Mouse (Mus musculus): ENCODE results near the gene Kmt2e. TPM values are rescaled to one million over a fixed set of nuclear protein-coding genes. Genes with fewer than 3 reads are reported as not detected.

Gene Kmt2e
- polyA plus RNA-seq, 1 experiment from 2014 or later = 206 TPM

DNA sequence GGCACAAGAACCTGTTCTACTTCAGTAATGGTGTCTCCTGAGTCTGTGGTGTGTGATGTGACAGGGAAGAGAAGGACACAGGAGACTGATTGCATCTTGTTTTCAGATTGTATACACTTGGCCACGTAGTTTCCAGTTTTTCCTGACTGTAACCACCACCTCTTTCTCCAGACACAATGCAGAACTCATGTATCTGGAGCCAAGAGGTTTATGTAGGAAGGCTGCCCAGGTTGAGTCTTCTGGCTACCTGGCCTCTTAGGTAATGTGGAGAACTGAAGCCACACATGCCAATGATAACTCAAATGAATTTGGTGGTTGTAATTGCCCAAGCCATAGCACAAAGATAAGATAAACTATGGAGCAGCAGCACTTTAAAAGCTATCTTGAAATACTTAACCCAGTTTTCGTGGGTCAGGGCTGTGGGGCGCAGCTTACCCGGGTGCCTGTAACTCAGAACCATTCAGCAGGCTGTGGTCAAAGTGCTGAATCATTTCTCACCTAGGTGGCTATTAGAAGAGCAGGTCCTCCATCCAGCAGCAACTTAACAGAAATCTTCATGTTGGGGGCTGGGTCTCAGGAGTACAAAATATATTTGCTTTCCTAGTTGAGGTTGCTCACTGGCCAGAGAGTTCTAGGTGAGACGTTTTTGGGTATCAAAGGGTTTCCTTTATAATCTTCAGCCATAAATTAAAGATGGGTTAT, 21.8 kb upstream of the Kmt2e start:
- Histone ChIP-seq H3K4me1 (peaks cover 49% of the 10 kb centered on the region), H3K36me3 (peaks cover 8% of the 10 kb centered on the region; the same call in 1 of the 2 replicates), H3K9ac (replicated peaks) (no peak overlapping the region), H3K4me2 (replicated peaks) (no peak overlapping the region), H3K9me3 (no peaks in the 10 kb centered on the region), H3K27me3 (no peaks in the 10 kb centered on the region), H3K4me3 (no peak overlapping the region), H3K27ac (replicated peaks) (no peak overlapping the region)
- no peak for ATAC-seq (replicated peaks)
- 87% methylated on average over 5 of the region's 5 CpGs for WGBS

DNA sequence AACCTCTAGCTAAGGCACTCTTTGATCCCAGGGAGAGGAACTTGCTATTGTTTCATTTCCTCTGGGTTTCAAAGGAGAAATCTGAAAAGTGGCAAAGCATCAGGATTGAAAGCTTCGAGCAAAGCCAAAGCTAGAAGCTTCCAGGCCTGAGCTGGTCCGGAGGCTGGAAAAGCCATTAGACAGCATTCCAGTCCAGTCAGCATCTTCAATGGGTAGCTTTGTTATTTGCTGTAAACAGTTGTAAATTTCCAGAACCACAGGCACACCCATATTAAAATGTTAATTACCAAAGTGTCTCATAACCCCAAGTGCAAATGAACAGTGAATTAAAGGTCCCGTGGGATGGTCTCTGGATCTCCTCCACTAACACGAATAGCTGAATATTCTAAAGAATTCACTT, 21.2 kb upstream of the Kmt2e start:
- Histone ChIP-seq H3K4me2 (replicated peaks) (no peak overlapping the region), H3K36me3 (peaks cover 8% of the 10 kb centered on the region; the same call in 1 of the 2 replicates), H3K9me3 (no peaks in the 10 kb centered on the region), H3K4me3 (no peak overlapping the region), H3K27me3 (no peaks in the 10 kb centered on the region), H3K27ac (replicated peaks) (peak overlapping the region; percentile 77), H3K4me1 (peaks cover 56% of the 10 kb centered on the region), H3K9ac (replicated peaks) (no peak overlapping the region)
- ATAC-seq (replicated peaks) = no peak
- 20% methylated on average over 4 of the region's 4 CpGs for WGBS

DNA sequence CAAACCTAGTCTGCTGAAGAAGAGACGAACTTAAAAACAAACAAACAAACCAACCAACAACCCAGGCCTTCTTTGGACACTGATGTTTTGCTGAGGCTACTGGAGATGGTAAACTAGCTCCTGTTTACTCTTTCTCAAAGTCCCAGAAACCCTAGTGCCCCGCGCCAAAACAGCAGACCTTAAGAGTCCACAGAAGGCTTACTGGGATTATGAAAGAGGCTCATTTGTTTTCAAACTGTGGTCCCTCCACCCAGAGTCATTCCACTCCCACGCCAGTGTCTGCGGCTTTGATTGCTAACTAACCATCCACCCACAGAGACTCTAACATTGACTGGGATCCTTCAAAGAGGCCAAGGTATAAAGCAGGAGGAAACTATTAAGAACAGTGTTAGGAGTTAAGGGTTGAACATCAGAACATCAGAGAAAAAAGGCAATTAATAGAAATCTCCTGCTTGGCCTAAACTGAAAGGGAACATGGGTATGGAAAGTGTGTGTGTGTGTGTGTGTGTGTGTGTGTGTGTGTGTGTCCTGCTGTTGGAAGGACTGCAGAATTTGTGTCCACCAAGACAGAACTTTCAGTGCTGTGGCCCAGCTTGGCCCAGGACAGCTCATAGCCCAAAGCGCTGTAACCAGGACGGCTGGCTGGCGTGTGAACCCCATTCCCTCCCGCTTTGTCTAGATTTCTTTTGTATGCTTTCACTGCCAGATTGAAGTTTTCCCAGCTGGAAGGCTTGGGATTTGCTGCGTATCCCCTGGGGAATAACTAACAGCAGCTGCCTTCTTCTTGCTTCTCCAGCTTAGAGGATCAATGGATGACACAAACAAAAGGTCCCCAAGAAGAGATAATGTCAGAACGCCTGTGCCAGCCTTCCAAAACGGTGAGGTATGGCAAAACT, 20.4 kb upstream of the Kmt2e start:
- H3K9me3 ChIP-seq = no peaks in the 10 kb centered on the region
- peaks cover 8% of the 10 kb centered on the region; the same call in 1 of the 2 replicates for H3K36me3 ChIP-seq
- peaks cover 62% of the 10 kb centered on the region for H3K4me1 ChIP-seq
- H3K9ac ChIP-seq (replicated peaks) = peak overlapping the region; percentile 11; the same call in 1 of the 2 replicates
- no peak overlapping the region for H3K4me3 ChIP-seq
- 10% methylated on average over 12 of the region's 12 CpGs for WGBS
- H3K27ac ChIP-seq (replicated peaks) = peak overlapping the region; percentile 77
- H3K4me2 ChIP-seq (replicated peaks) = no peak overlapping the region
- H3K27me3 ChIP-seq = no peaks in the 10 kb centered on the region
- 0 out of 2 replicates have a peak, but pooled peaks have one; percentile 17 for ATAC-seq (replicated peaks)

DNA sequence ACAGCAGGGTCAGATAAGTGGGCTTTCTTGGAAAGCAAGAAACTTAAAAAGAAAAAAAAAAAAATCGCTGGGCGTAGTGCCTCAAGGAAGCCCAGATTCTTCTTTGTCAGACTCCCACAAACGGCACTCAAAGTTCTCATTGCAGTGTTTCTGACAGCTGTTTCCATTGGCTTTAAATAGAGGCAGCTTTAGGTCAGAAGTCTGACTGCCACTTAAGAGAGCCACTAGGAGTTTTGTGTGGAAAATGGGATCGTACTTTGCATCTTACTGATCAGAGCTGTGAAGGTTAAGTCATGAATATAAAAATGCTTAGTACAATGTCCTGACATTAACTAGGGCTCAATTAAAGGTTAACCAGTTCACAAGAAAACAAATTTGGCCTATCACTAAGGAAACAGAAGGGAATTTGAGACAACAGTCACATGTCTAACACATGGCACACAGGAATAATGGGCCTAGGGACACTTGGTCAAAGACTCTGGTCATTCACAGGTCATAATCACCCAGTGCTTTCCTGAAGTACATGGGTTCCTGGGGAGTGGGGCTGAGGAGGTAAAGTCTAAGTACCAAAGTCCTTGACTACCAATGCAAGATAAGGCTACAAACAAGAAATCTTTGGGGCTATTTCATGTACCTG, 19.6 kb upstream of the Kmt2e start:
- H3K4me2 ChIP-seq (replicated peaks) = no peak overlapping the region
- no peak overlapping the region for H3K4me3 ChIP-seq

DNA sequence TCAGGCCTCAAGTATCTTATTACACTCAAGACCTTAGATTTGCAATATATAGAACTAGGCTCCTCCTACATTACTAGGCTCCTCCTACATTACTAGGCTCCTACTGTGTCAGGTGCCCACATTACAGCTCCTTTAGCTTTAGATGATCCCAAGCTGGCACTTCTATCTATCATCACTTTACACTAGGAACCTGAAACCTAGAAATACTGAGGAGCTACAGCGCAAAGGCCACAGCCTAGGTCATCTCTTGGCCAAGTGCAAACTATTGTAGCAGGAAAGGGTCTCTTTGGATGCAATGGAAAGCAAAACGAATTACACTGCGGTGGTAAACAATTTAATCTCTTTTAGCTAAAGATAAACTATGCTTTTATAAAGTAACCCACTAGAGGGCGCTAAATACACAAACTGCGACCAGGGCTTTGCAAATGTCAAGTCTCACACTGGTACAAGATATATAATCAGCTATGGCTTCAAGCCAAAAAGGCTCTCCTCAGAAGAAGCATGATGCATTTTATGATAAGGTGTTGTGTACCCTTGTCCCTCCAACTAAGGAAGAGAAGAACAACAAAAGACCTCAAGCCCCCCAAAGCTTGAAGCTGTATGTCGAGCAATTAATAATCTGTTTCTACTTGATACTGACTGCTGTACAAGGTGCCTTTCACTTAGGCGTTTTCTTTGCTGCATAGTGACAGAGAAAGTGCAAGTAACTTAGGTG, 18.5 kb upstream of the Kmt2e start:
- Histone ChIP-seq H3K36me3 (no peaks in the 10 kb centered on the region), H3K9me3 (no peaks in the 10 kb centered on the region), H3K27ac (replicated peaks) (peak overlapping the region; percentile 74), H3K27me3 (no peaks in the 10 kb centered on the region), H3K9ac (replicated peaks) (peak overlapping the region; percentile 17; the same call in 1 of the 2 replicates), H3K4me3 (no peak overlapping the region), H3K4me2 (replicated peaks) (peak overlapping the region; percentile 6; the same call in 1 of the 2 replicates), H3K4me1 (peaks cover 80% of the 10 kb centered on the region)
- peak; percentile 17 for ATAC-seq (replicated peaks)
- WGBS = 21% methylated on average over 7 of the region's 7 CpGs

More for the DNA sequence above, 19.6 kb upstream of the Kmt2e start:
- peaks cover 69% of the 10 kb centered on the region for H3K4me1 ChIP-seq
- no peaks in the 10 kb centered on the region for H3K9me3 ChIP-seq
- no peak for ATAC-seq (replicated peaks)
- peak overlapping the region; percentile 77 for H3K27ac ChIP-seq (replicated peaks)
- H3K9ac ChIP-seq (replicated peaks) = 0 out of 2 replicates have a peak overlapping the region, but pooled peaks have one; percentile 11
- peaks cover 4% of the 10 kb centered on the region; the same call in 1 of the 2 replicates for H3K36me3 ChIP-seq
- no peaks in the 10 kb centered on the region for H3K27me3 ChIP-seq
- WGBS = 2% methylated on average over 4 of the region's 4 CpGs

DNA sequence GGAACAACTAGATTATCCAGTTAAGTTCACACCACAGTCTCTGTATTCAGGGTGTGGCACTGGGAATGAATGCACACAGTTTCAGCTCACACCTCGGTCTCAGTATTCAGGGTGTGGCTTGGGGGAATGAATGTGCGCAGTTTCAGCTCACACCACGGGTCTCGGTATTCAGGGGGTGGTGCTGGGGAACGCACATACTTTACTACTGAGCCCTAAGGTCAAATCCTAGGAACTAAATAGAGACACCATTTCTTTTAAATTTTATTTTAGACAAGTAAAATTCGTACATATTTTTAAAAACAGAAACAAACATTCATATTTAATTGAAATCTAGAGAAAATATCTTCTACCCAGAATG, 18.0 kb upstream of the Kmt2e start:
- H3K36me3 ChIP-seq = no peaks in the 10 kb centered on the region
- H3K27me3 ChIP-seq = no peaks in the 10 kb centered on the region
- H3K4me2 ChIP-seq (replicated peaks) = peak overlapping the region; percentile 6; the same call in 1 of the 2 replicates
- peaks cover 82% of the 10 kb centered on the region for H3K4me1 ChIP-seq
- no peak overlapping the region for H3K9ac ChIP-seq (replicated peaks)
- H3K27ac ChIP-seq (replicated peaks) = peak overlapping the region; percentile 74
- no peaks in the 10 kb centered on the region for H3K9me3 ChIP-seq
- no peak overlapping the region for H3K4me3 ChIP-seq
- ATAC-seq (replicated peaks) = 0 out of 2 replicates have a peak, but pooled peaks have one; percentile 3
- whole genome bisulfite sequencing = 41% methylated on average over 6 of the region's 6 CpGs

DNA sequence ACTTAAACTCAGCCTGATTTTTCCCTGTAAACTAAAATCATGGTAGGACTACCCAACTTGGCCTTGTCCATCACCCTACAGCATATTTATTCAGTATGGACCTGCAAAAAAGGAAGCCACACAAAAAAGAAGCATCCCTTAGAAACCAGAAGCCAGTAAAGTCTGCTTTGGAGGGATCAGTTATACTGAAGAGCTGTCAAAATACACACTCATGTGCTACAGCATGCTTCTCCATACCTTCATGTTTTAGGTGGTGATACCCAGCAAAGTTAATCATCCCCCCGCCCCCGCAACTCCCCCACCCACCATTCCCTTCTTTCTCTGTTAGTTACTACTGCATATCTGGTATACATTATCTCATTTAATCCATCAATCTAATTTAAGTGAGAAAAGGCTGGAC, 16.5 kb upstream of the Kmt2e start:
- 66% methylated on average over 2 of the region's 2 CpGs for WGBS
- peak overlapping the region; percentile 94 for H3K27ac ChIP-seq (replicated peaks)
- ATAC-seq (replicated peaks) = no peak
- H3K9ac ChIP-seq (replicated peaks) = peak overlapping the region; percentile 59
- peaks cover 6% of the 10 kb centered on the region for H3K36me3 ChIP-seq
- peak overlapping the region; percentile 51 for H3K4me3 ChIP-seq
- H3K27me3 ChIP-seq = no peaks in the 10 kb centered on the region
- H3K4me1 ChIP-seq = peaks cover 80% of the 10 kb centered on the region
- peak overlapping the region; percentile 61 for H3K4me2 ChIP-seq (replicated peaks)
- H3K9me3 ChIP-seq = no peaks in the 10 kb centered on the region

DNA sequence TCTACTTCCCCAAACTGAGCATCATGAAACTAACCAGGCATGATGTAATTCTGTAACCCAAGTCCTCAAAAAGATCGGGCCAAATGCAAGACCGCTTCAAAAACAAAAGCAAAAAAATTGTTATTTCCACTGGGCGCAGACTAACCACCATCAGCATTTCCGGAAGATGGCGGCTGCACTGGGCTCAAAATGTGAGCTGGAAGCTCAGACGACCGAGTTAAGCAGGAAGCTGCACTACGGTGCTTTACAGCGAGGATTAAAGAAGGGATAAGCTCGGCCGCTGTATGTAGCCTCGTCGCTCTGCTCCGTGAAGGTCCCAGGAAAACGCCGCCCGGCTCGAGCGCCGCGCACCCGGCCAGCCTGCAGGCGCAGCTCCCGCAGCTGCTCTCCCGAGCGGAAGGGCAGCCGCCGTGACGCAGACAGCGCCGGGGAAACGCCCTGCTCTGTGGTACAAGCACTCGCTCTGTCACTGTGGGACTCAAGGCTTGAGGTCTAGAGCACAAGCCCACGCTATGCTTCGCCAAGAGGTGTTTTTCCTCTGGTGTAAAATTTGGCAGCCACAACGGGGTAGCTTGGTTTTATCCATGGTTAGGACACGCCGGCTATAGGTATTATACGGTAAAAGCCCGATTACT, 16.0 kb upstream of the Kmt2e start:
- Histone ChIP-seq H3K4me1 (peaks cover 75% of the 10 kb centered on the region), H3K36me3 (peaks cover 9% of the 10 kb centered on the region), H3K9ac (replicated peaks) (peak overlapping the region; percentile 59), H3K27me3 (no peaks in the 10 kb centered on the region), H3K27ac (replicated peaks) (peak overlapping the region; percentile 94), H3K9me3 (no peaks in the 10 kb centered on the region), H3K4me2 (replicated peaks) (peak overlapping the region; percentile 61), H3K4me3 (peak overlapping the region; percentile 51)
- ATAC-seq (replicated peaks) = peak; percentile 87
- under 1% methylated on average over 40 of the region's 40 CpGs for WGBS

DNA sequence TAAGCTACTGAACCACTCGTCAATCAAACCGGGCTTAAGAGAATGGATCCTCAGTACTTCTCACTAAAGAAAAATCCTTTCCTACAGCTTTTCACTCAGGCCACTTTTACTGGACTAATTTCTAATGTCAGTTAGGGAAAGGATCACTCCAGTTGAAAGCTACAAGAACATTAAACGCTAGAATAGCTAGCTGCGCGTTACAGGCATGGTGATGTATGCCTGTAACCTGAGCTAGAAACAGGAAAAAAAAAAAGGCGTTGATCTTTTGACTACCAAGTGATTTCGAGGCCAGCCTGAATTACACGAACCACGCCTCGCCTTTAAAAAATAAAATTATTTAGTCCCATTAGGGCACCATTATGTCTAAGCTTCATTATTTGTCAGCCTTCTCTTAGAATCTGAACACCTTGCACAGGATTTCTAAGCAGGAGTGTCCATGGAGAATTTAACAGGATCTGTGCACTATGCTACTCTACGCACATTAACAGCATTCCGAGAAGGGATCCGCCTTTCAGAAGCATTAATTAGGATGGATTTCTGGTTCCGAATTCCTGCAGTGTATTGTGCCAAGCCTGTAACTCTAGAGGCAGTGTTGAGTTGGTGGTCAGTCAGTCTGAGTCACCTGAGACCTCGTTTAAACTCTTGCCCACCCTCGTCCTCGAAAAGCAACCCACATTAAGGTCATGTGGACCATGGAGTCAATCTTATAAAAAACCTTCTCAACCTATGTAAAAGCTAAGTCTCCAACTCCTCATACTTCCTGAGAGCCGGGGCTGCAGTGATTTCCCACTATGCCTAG, 15.2 kb upstream of the Kmt2e start:
- H3K27me3 ChIP-seq = no peaks in the 10 kb centered on the region
- H3K4me2 ChIP-seq (replicated peaks) = peak overlapping the region; percentile 61
- peaks cover 11% of the 10 kb centered on the region for H3K36me3 ChIP-seq
- H3K4me1 ChIP-seq = peaks cover 68% of the 10 kb centered on the region
- peak overlapping the region; percentile 94 for H3K27ac ChIP-seq (replicated peaks)
- ATAC-seq (replicated peaks) = no peak
- peak overlapping the region; percentile 51 for H3K4me3 ChIP-seq
- peak overlapping the region; percentile 59 for H3K9ac ChIP-seq (replicated peaks)
- no peaks in the 10 kb centered on the region for H3K9me3 ChIP-seq
- WGBS = 2% methylated on average over 18 of the region's 18 CpGs

DNA sequence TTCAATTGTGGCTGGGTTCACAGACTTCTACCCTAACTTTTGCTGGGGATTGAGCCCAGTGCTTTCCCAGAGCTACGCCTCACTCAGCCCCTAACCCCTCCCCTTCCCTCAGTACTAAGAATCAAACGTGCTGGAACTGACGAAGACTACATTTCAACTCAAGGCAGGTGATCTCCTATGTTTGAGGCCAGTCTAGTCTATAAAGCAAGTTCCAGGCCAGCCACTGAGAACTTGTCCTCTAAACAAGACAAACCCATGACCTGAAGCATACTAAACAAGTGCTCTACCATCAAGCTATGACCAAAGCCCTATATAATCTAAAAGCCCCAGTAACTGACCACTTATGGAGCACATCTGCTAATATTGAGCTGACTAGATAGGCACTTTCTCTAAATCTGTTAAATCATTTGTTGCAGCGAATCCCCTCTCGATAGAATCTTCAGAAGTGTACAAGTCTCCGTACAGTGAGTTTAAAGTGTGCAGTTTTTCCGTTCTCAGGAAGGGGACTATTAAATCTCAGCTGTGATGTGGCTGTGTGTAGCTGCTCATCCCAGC, 14.5 kb upstream of the Kmt2e start:
- peaks cover 12% of the 10 kb centered on the region for H3K36me3 ChIP-seq
- H3K4me3 ChIP-seq = peak overlapping the region; percentile 51; the same call in 1 of the 2 replicates
- H3K27me3 ChIP-seq = no peaks in the 10 kb centered on the region
- H3K4me2 ChIP-seq (replicated peaks) = peak overlapping the region; percentile 61
- no peaks in the 10 kb centered on the region for H3K9me3 ChIP-seq
- ATAC-seq (replicated peaks) = no peak
- H3K27ac ChIP-seq (replicated peaks) = peak overlapping the region; percentile 94
- H3K4me1 ChIP-seq = peaks cover 65% of the 10 kb centered on the region
- WGBS = 32% methylated on average over 7 of the region's 7 CpGs
- no peak overlapping the region for H3K9ac ChIP-seq (replicated peaks)
